24 mouse cellular contexts compared by ENCODE assay signal in the genomic region with DNA sequence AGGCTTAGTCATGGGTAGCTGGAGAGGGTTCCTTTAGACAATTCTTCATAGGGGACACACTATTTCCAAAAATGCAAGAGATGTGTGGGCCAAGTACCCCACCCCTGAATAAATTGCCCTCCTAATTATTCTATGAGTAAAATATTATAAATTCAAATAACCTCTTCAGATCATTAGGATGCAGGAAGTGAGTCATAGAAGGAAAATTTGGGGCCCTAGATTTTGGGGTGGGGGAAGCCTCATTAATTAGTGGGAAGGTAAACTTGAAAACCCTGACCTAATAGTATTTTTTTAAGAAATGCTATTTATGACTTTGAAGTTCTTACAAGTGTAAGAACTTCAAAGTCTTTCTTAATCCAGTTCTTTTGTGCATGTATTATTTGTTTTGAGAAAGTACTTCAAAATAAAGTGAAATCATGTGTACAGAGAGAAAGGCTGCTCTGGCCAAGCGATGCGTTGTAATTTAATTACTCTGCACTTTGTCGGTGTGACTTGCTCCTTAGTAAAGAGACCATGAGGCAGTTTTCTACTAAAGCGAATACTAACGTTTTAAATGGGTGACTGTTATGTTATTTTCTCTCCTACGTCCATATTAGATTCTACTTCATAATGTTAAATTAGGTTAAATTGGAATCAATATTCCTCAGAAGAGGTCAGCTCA.
DNase-seq lines count a peak whose midpoint lies in the region; ATAC-seq and TF ChIP-seq lines count a peak whose summit lies in the region.
"Had no signal": no experiment of that assay in that cellular context is flagged by ENCODE, and none has a peak within 500 bp of the region (broad histone marks: within the 10 kb centered on the region; RNA-seq: fewer than 3 reads in every experiment).

No protein-coding gene starts in this region.

- no peak overlapping the region for H3K9ac ChIP-seq in forebrain, postnatal 0 days
- no peak overlapping the region for H3K9ac ChIP-seq in forebrain, embryonic 11.5 days (ENCODE audit: low read length)
- no peak overlapping the region for H3K9ac ChIP-seq in forebrain, embryonic 14.5 days (ENCODE audit: low read length)
- H3K9ac ChIP-seq: heart, embryonic 13.5 days; hindbrain, embryonic 12.5 days; hindbrain, embryonic 15.5 days had no signal

- TF ChIP-seq CTCF in forebrain, postnatal 0 days (IDR thresholded peaks at IDR 0.05; ENCODE audit: low read depth) = no peak
- TF ChIP-seq CTCF in gastrocnemius, adult 2 months (IDR thresholded peaks at IDR 0.05) = no peak

- no peak for ATAC-seq in forebrain, postnatal 0 days
- ATAC-seq in forebrain, embryonic 11.5 days (replicated peaks; ENCODE audit: low FRiP score) = peak; percentile 72
- ATAC-seq in forebrain, embryonic 14.5 days = peak; percentile 68
- ATAC-seq: intestine, postnatal 0 days; Patski had no signal

- H3K4me2 ChIP-seq in forebrain, postnatal 0 days (ENCODE audit: low read depth) = no peak overlapping the region
- H3K4me2 ChIP-seq in forebrain, embryonic 11.5 days (ENCODE audit: low read depth, low read length, severe bottlenecking) = no peak overlapping the region
- no peak overlapping the region for H3K4me2 ChIP-seq in forebrain, embryonic 14.5 days (ENCODE audit: low read length)
- H3K4me2 ChIP-seq: heart, embryonic 13.5 days; hindbrain, embryonic 12.5 days; hindbrain, embryonic 15.5 days had no signal

- 43% methylated on average over 6 of the region's 6 CpGs for WGBS in forebrain, embryonic 10.5 days
- 14% methylated on average over 6 of the region's 6 CpGs for WGBS in forebrain, postnatal 0 days
- WGBS in forebrain, embryonic 11.5 days = 35% methylated on average over 6 of the region's 6 CpGs
- WGBS in forebrain, embryonic 14.5 days = 9% methylated on average over 6 of the region's 6 CpGs

- DNase-seq in forebrain, embryonic 10.5 days (ENCODE audit: extremely low spot score, low spot score) = no peak
- no peak for DNase-seq in forebrain, postnatal 0 days
- no peak for DNase-seq in forebrain, embryonic 11.5 days (ENCODE audit: low spot score)
- DNase-seq in forebrain, embryonic 14.5 days (ENCODE audit: low spot score) = peak; percentile 80
- DNase-seq in retina, embryonic 14.5 days (ENCODE audit: low spot score) = peak; percentile 83
- no peak for DNase-seq in layer of hippocampus, adult 9-10 months (ENCODE audit: low spot score)
- no peak for DNase-seq in gastrocnemius, adult 2 months
- DNase-seq in thymus, postnatal 10 days (ENCODE audit: low spot score in 2 of 2) = no peak
- DNase-seq: adrenal gland, postnatal 10 days; adrenal gland, postnatal 36 days; cerebellum, adult 11 months; cerebellum, adult 2 months; cerebellum, adult 9-11 months; cerebellum, postnatal 36 days; gastrocnemius, postnatal 10 days; gastrocnemius, postnatal 36 days; heart, postnatal 14 days; kidney, adult 2 months had no signal

- peaks cover 5% of the 10 kb centered on the region for H3K27me3 ChIP-seq in forebrain, embryonic 10.5 days (ENCODE audit: poor library complexity, severe bottlenecking)
- H3K27me3 ChIP-seq in forebrain, postnatal 0 days (ENCODE audit: insufficient read depth, low read length) = no peaks in the 10 kb centered on the region
- H3K27me3 ChIP-seq in forebrain, embryonic 11.5 days (ENCODE audit: control insufficient read depth, insufficient read depth, low read length) = no peaks in the 10 kb centered on the region
- H3K27me3 ChIP-seq in forebrain, embryonic 14.5 days (replicated peaks; ENCODE audit: control insufficient read depth, insufficient read depth, low read length) = no peaks in the 10 kb centered on the region
- H3K27me3 ChIP-seq: heart, embryonic 13.5 days; hindbrain, embryonic 12.5 days; hindbrain, embryonic 15.5 days; Patski had no signal

- H3K36me3 ChIP-seq in forebrain, embryonic 10.5 days (replicated peaks) = no peaks in the 10 kb centered on the region
- H3K36me3 ChIP-seq in forebrain, postnatal 0 days (ENCODE audit: insufficient read depth) = no peaks in the 10 kb centered on the region
- no peaks in the 10 kb centered on the region for H3K36me3 ChIP-seq in forebrain, embryonic 11.5 days (ENCODE audit: control insufficient read depth, insufficient read depth, low read length)
- H3K36me3 ChIP-seq in forebrain, embryonic 14.5 days (ENCODE audit: control insufficient read depth, insufficient read depth, low read length) = no peaks in the 10 kb centered on the region
- H3K36me3 ChIP-seq: heart, embryonic 10.5 days; heart, embryonic 13.5 days; hindbrain, embryonic 12.5 days; hindbrain, embryonic 15.5 days had no signal

- peak overlapping the region; percentile 72 for H3K27ac ChIP-seq in forebrain, embryonic 10.5 days
- H3K27ac ChIP-seq in forebrain, postnatal 0 days (ENCODE audit: low read depth, low read length) = no peak overlapping the region
- H3K27ac ChIP-seq in forebrain, embryonic 11.5 days (ENCODE audit: low read depth, low read length) = 0 out of 2 replicates have a peak overlapping the region, but pooled peaks have one; percentile 18
- no peak overlapping the region for H3K27ac ChIP-seq in forebrain, embryonic 14.5 days (ENCODE audit: low read depth, low read length)
- no peak overlapping the region for H3K27ac ChIP-seq in gastrocnemius, adult 2 months
- H3K27ac ChIP-seq: heart, embryonic 10.5 days; heart, embryonic 13.5 days; hindbrain, embryonic 12.5 days; hindbrain, embryonic 15.5 days had no signal

- no peak overlapping the region for H3K4me3 ChIP-seq in forebrain, embryonic 10.5 days
- H3K4me3 ChIP-seq in forebrain, postnatal 0 days (ENCODE audit: low read depth, low read length) = no peak overlapping the region
- no peak overlapping the region for H3K4me3 ChIP-seq in forebrain, embryonic 11.5 days (ENCODE audit: low read depth, low read length)
- no peak overlapping the region for H3K4me3 ChIP-seq in forebrain, embryonic 14.5 days (ENCODE audit: low read depth, low read length)
- H3K4me3 ChIP-seq in gastrocnemius, adult 2 months = no peak overlapping the region
- H3K4me3 ChIP-seq: heart, embryonic 10.5 days; heart, embryonic 13.5 days; hindbrain, embryonic 12.5 days; hindbrain, embryonic 15.5 days had no signal

- intact Hi-C loops in gastrocnemius, adult 2 months (cut with DNase I) = no loop called here

- no peaks in the 10 kb centered on the region for H3K9me3 ChIP-seq in forebrain, embryonic 10.5 days
- no peaks in the 10 kb centered on the region for H3K9me3 ChIP-seq in forebrain, postnatal 0 days (ENCODE audit: low read length)
- no peaks in the 10 kb centered on the region for H3K9me3 ChIP-seq in forebrain, embryonic 11.5 days (ENCODE audit: control insufficient read depth, low read length)
- no peaks in the 10 kb centered on the region for H3K9me3 ChIP-seq in forebrain, embryonic 14.5 days (replicated peaks; ENCODE audit: control insufficient read depth, low read length)
- H3K9me3 ChIP-seq: heart, embryonic 10.5 days; hindbrain, embryonic 12.5 days; hindbrain, embryonic 15.5 days had no signal

- H3K4me1 ChIP-seq in forebrain, embryonic 10.5 days = peaks cover 48% of the 10 kb centered on the region
- H3K4me1 ChIP-seq in forebrain, postnatal 0 days (ENCODE audit: insufficient read depth) = no peaks in the 10 kb centered on the region
- H3K4me1 ChIP-seq in forebrain, embryonic 11.5 days (replicated peaks; ENCODE audit: control insufficient read depth, insufficient read depth, low read length) = 0 out of 2 replicates have a peak, but pooled peaks cover 5% of the 10 kb centered on the region
- peaks cover 12% of the 10 kb centered on the region; the same call in 1 of the 2 replicates for H3K4me1 ChIP-seq in forebrain, embryonic 14.5 days (ENCODE audit: control insufficient read depth, insufficient read depth, low read length)
- H3K4me1 ChIP-seq: hindbrain, embryonic 15.5 days had no signal

Comparison
In these comparisons a context has a peak if more than half of its experiments do, and no peak if none do; other contexts are left out.
1. DNase-seq: peak in forebrain, embryonic 14.5 days (single experiment) and retina, embryonic 14.5 days (single experiment); none in forebrain, embryonic 10.5 days (single experiment), forebrain, postnatal 0 days (single experiment), forebrain, embryonic 11.5 days (single experiment), layer of hippocampus, adult 9-10 months (single experiment), gastrocnemius, adult 2 months (single experiment) and thymus, postnatal 10 days (0 of 2).
2. H3K27ac ChIP-seq: peak in forebrain, embryonic 10.5 days (single experiment) and forebrain, embryonic 11.5 days (single experiment); none in forebrain, postnatal 0 days (single experiment), forebrain, embryonic 14.5 days (single experiment) and gastrocnemius, adult 2 months (single experiment).